Mouse (Mus musculus) splenic B cell, adult 2 months (primary cell): ENCODE results near the gene Pja2.
"Not testable (repeated sequence)": the region's sequence is repeated elsewhere in the genome, so short reads cannot be mapped to it uniquely, and the experiment has no call there.

ENCODE experiments used
- DNase-seq: peaks from one replicate; pipeline ENCODE4 v3.0.0-alpha.2; 2011; ENCODE audit warnings: low read depth, low spot score
- H3K27me3 ChIP-seq: 2 replicates; pipeline ENCODE4 v1.6.1; 2012; ENCODE audit warnings: mild to moderate bottlenecking, low read length, moderate library complexity, mixed read lengths; ENCODE audit not compliant: control insufficient read depth, poor library complexity, insufficient read depth, severe bottlenecking
- H3K36me3 ChIP-seq: 2 replicates; pipeline ENCODE4 v1.6.1; 2012; ENCODE audit warnings: mild to moderate bottlenecking, low read length, moderate library complexity, mixed read lengths; ENCODE audit not compliant: control insufficient read depth, poor library complexity, insufficient read depth, severe bottlenecking

The Pja2 gene

GRCm38 (mm10) chr17:64324556-64324955, 7.2 kb downstream of the Pja2 start:
- no peaks in the 10 kb centered on the region for H3K36me3 ChIP-seq
- DNase-seq, result no peak
- no peaks in the 10 kb centered on the region for H3K27me3 ChIP-seq

GRCm38 (mm10) chr17:64315428-64315827, 16.3 kb downstream of the Pja2 start:
- no peak for DNase-seq
- no peaks in the 10 kb centered on the region for H3K27me3 ChIP-seq

GRCm38 (mm10) chr17:64314523-64314922, 17.2 kb downstream of the Pja2 start:
- not testable (repeated sequence) for H3K27me3 ChIP-seq, H3K36me3 ChIP-seq, DNase-seq

More at GRCm38 (mm10) chr17:64315428-64315827, 16.3 kb downstream of the Pja2 start:
- no peaks in the 10 kb centered on the region; the same call in 1 of the 2 replicates for H3K36me3 ChIP-seq

GRCm38 (mm10) chr17:64297628-64298027, 34.1 kb downstream of the Pja2 start:
- H3K36me3 ChIP-seq, result no peaks in the 10 kb centered on the region

GRCm38 (mm10) chr17:64292740-64293139, 39.0 kb downstream of the Pja2 start:
- H3K36me3 ChIP-seq, result no peaks in the 10 kb centered on the region
- no peak for DNase-seq
- H3K27me3 ChIP-seq, result no peaks in the 10 kb centered on the region

More at GRCm38 (mm10) chr17:64297628-64298027, 34.1 kb downstream of the Pja2 start:
- DNase-seq, result no peak
- no peaks in the 10 kb centered on the region for H3K27me3 ChIP-seq

GRCm38 (mm10) chr17:64289684-64290083, 42.0 kb downstream of the Pja2 start:
- DNase-seq, result no peak
- peaks cover 7% of the 10 kb centered on the region; the same call in 1 of the 2 replicates for H3K36me3 ChIP-seq
- H3K27me3 ChIP-seq, result no peaks in the 10 kb centered on the region

- Histone ChIP-seq H3K27me3 (no peaks in the 10 kb centered on the region), H3K36me3 (peaks cover 7% of the 10 kb centered on the region; the same call in 1 of the 2 replicates)
These were observed 43.7 kb downstream of the Pja2 start for GRCm38 (mm10) chr17:64288000-64288399.

GRCm38 (mm10) chr17:64286836-64287235, 44.9 kb downstream of the Pja2 start:
- DNase-seq, result no peak
- Histone ChIP-seq H3K36me3 (peaks cover 7% of the 10 kb centered on the region; the same call in 1 of the 2 replicates), H3K27me3 (no peaks in the 10 kb centered on the region)

More at GRCm38 (mm10) chr17:64288000-64288399, 43.7 kb downstream of the Pja2 start:
- no peak for DNase-seq

- not testable (repeated sequence) for H3K27me3 ChIP-seq, DNase-seq, H3K36me3 ChIP-seq
These were observed 50.3 kb downstream of the Pja2 start for GRCm38 (mm10) chr17:64281368-64281767.

- Histone ChIP-seq H3K36me3 (no peaks in the 10 kb centered on the region), H3K27me3 (no peaks in the 10 kb centered on the region)
- no peak for DNase-seq
These were observed 54.0 kb downstream of the Pja2 start for GRCm38 (mm10) chr17:64277649-64278212.

- H3K27me3 ChIP-seq, result no peaks in the 10 kb centered on the region
- no peaks in the 10 kb centered on the region for H3K36me3 ChIP-seq
- DNase-seq, result no peak
These were observed 55.0 kb downstream of the Pja2 start for GRCm38 (mm10) chr17:64276666-64277065.

GRCm38 (mm10) chr17:64275188-64275587, 56.5 kb downstream of the Pja2 start:
- Histone ChIP-seq H3K36me3 (no peaks in the 10 kb centered on the region), H3K27me3 (no peaks in the 10 kb centered on the region)
- no peak for DNase-seq

GRCm38 (mm10) chr17:64274341-64275105, 57.2 kb downstream of the Pja2 start:
- no peak for DNase-seq
- H3K27me3 ChIP-seq, result no peaks in the 10 kb centered on the region
- no peaks in the 10 kb centered on the region for H3K36me3 ChIP-seq

GRCm38 (mm10) chr17:64260571-64260970, 71.1 kb downstream of the Pja2 start:
- DNase-seq, result no peak
- Histone ChIP-seq H3K36me3 (no peaks in the 10 kb centered on the region), H3K27me3 (no peaks in the 10 kb centered on the region)

GRCm38 (mm10) chr17:64248246-64248645, 83.5 kb downstream of the Pja2 start:
- Histone ChIP-seq H3K36me3 (no peaks in the 10 kb centered on the region), H3K27me3 (no peaks in the 10 kb centered on the region)
- DNase-seq, result no peak
